Mouse (Mus musculus): ENCODE data around the gene Serinc5. TPM values are rescaled to one million over a fixed set of nuclear protein-coding genes. Genes with fewer than 3 reads are reported as not detected.

Serinc5 gene
- polyA plus RNA-seq, 1 experiment from 2014 or later, result 21.0 TPM

Other genes with a start within 250 kb of the Serinc5 start
- gene Ankrd34b, start 185.2 kb upstream of the Serinc5 start, polyA plus RNA-seq (2014; fragmentation: Nextera tagmentation; extraction: Ambion mirVana), result 0.09 and 0.21 TPM in 2 replicates
- 0.25 TPM in 1 of 2 replicates, not detected in the other for gene Fam151b, start 127.1 kb upstream of the Serinc5 start, polyA plus RNA-seq (2014; fragmentation: Nextera tagmentation; extraction: Ambion mirVana)
- 13.4 and 14.7 TPM in 2 replicates for gene Zfyve16, start 80.2 kb upstream of the Serinc5 start, polyA plus RNA-seq (2014; fragmentation: Nextera tagmentation; extraction: Ambion mirVana)
- not detected in 2 replicates for gene Spz1, start 34.9 kb upstream of the Serinc5 start, polyA plus RNA-seq (2014; fragmentation: Nextera tagmentation; extraction: Ambion mirVana)
- gene Thbs4, start 183.7 kb downstream of the Serinc5 start, polyA plus RNA-seq (2014; fragmentation: Nextera tagmentation; extraction: Ambion mirVana), result 1.2 TPM in 2 replicates
- 3.8 and 4.3 TPM in 2 replicates for gene Mtx3, start 233.7 kb downstream of the Serinc5 start, polyA plus RNA-seq (2014; fragmentation: Nextera tagmentation; extraction: Ambion mirVana)